Mouse (Mus musculus): Measurements from ENCODE around the gene Vmn1r213.

The Vmn1r213 gene

GRCm38 (mm10) chr13:23007356-23007755, at the start of gene Vmn1r213:
TSS of gene Vmn1r213 (plus strand) at chr13:23007656.
- no peak for DNase-seq (ENCODE audit: low spot score in 2 of 2)

GRCm38 (mm10) chr13:22990214-22990891, 17.1 kb upstream of the Vmn1r213 start:
- DNase-seq (ENCODE audit: low spot score in 2 of 2) = no peak

GRCm38 (mm10) chr13:22992178-22992700, 15.2 kb upstream of the Vmn1r213 start:
- no peak for DNase-seq (ENCODE audit: low spot score in 2 of 2)

- no peak for DNase-seq (ENCODE audit: low spot score in 2 of 2)
These were observed 14.7 kb upstream of the Vmn1r213 start for GRCm38 (mm10) chr13:22992721-22993120.

GRCm38 (mm10) chr13:23018158-23018557, 10.7 kb downstream of the Vmn1r213 start:
- DNase-seq (ENCODE audit: low spot score in 2 of 2) = no peak

GRCm38 (mm10) chr13:23024812-23025211, 17.4 kb downstream of the Vmn1r213 start:
- DNase-seq (ENCODE audit: low spot score in 2 of 2) = no peak

- DNase-seq (ENCODE audit: low spot score in 2 of 2) = no peak
These were observed 22.7 kb downstream of the Vmn1r213 start, which contains the start of gene Vmn1r214 for GRCm38 (mm10) chr13:23030118-23030517. TSS of gene Vmn1r214 (plus strand) at chr13:23030418.

GRCm38 (mm10) chr13:23057778-23058177, 50.3 kb downstream of the Vmn1r213 start:
- no peak for DNase-seq (ENCODE audit: low spot score in 2 of 2)

Measured in frontal cortex, postnatal 14 days (tissue).